Mouse (Mus musculus) layer of hippocampus, adult 18-20 months (tissue): Measurements from ENCODE around the gene Lfng. TPM values are rescaled to one million over a fixed set of nuclear protein-coding genes. Genes with fewer than 3 reads are reported as not detected.

Experiments used
- DNase-seq, 2 experiments: peaks; one replicate each; pipeline ENCODE4 v3.0.0; 2022; ENCODE audit warnings: low spot score in 2 of 2
- total RNA-seq, 2 experiments: library from RNA; stranded (reverse); gene quantifications; 2 replicates each; pipeline ENCODE4 v1.2.3; 2021

Lfng gene
- total RNA-seq, 2 experiments from 2014 or later, result 19.3 to 21.2 TPM

GRCm38 (mm10) chr5:140615321-140616109 is 8.4 kb downstream of the Lfng start:
- no peak for DNase-seq

GRCm38 (mm10) chr5:140616110-140616503 is 9.0 kb downstream of the Lfng start:
- no peak for DNase-seq

GRCm38 (mm10) chr5:140616691-140617090 is 9.6 kb downstream of the Lfng start:
- DNase-seq, result no peak

- DNase-seq, result no peak
These were observed 10.6 kb downstream of the Lfng start for GRCm38 (mm10) chr5:140617714-140618113.

- peak in 1 of 2 experiments; percentile 78 for DNase-seq
These were observed 12.1 kb downstream of the Lfng start for GRCm38 (mm10) chr5:140619151-140619771.

GRCm38 (mm10) chr5:140619895-140620736 is 13.0 kb downstream of the Lfng start:
- no peak for DNase-seq

GRCm38 (mm10) chr5:140621092-140621491 is 14.0 kb downstream of the Lfng start:
- no peak for DNase-seq

GRCm38 (mm10) chr5:140621517-140621916 is 14.4 kb downstream of the Lfng start:
- no peak for DNase-seq

GRCm38 (mm10) chr5:140622978-140623670 is 16.0 kb downstream of the Lfng start:
- DNase-seq, result no peak

GRCm38 (mm10) chr5:140623791-140624190 is 16.7 kb downstream of the Lfng start:
- DNase-seq, result no peak

- no peak for DNase-seq
These were observed 17.1 kb downstream of the Lfng start for GRCm38 (mm10) chr5:140624238-140624637.

- no peak for DNase-seq
These were observed 17.8 kb downstream of the Lfng start for GRCm38 (mm10) chr5:140624961-140625360.

GRCm38 (mm10) chr5:140627580-140627979 is 20.5 kb downstream of the Lfng start:
- no peak for DNase-seq

GRCm38 (mm10) chr5:140628995-140629394 is 21.9 kb downstream of the Lfng start:
- DNase-seq, result no peak

- DNase-seq, result no peak
These were observed 26.3 kb downstream of the Lfng start for GRCm38 (mm10) chr5:140633432-140633831.

- peak in 1 of 2 experiments; percentile 57 for DNase-seq
These were observed 27.9 kb downstream of the Lfng start for GRCm38 (mm10) chr5:140634798-140635722.

- DNase-seq, result no peak
These were observed 29.4 kb downstream of the Lfng start for GRCm38 (mm10) chr5:140636316-140637057.

GRCm38 (mm10) chr5:140637058-140637410 is 29.9 kb downstream of the Lfng start:
- peak in 1 of 2 experiments; percentile 70 for DNase-seq

GRCm38 (mm10) chr5:140637989-140638388 is 30.9 kb downstream of the Lfng start:
- no peak for DNase-seq
